Mouse (Mus musculus): ENCODE results near the gene Hnrnpf.

DNA sequence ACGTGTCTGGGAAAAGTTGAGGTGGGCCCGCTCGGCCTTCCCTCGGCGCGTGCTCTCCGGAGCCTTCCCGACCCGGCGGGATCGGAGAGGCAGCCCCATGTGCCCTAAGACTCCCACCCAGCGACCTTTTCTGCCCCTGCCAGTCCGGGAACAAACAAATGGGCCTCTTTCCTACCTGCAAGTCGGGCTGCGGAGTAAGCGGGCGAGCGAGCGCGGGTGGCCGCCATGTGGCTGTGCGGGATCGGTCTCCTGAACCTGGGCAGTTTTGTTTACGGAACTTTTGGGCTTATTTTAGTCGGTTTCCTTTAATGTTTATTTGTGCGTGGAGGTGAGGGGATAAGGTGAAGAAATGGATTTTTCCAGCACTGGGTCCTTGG, 7.8 kb downstream of the Hnrnpf start:
- TF ChIP-seq GATA1 (IDR thresholded peaks at IDR 0.05; ENCODE audit: borderline replicate concordance, low read length) (no peak), FLI1 (IDR thresholded peaks at IDR 0.05; ENCODE audit: low read length) (no peak)
